Mouse (Mus musculus) heart, postnatal 0 days (tissue): Measurements from ENCODE around the gene Bicral.

Experiments used
- CTCF ChIP-seq: IDR thresholded peaks from 2 replicates; pipeline ENCODE4 v1.5.1; 2016; ENCODE audit warnings: antibody characterized with exemption, control low read depth, low read depth
- EP300 ChIP-seq: IDR thresholded peaks from 2 replicates; pipeline ENCODE4 v1.6.1; 2016; ENCODE audit warnings: antibody characterized with exemption, low read depth

- TF ChIP-seq CTCF (no peak), EP300 (no peak)
Observed at GRCm38 (mm10) chr17:46812442-46812841, 45.8 kb downstream of the Bicral start.
